Mouse (Mus musculus) lung, embryonic 15.5 days (tissue): ENCODE measurements around the gene Ccdc88a. TPM values are rescaled to one million over a fixed set of nuclear protein-coding genes. Genes with fewer than 3 reads are reported as not detected.

Experiments used
- ATAC-seq: fragments of 200-750 bp; cut with Nextera tagmentation; 2 replicates; pipeline ENCODE4 v1.8.0; 2017; ENCODE audit warnings: moderate number of reproducible peaks, borderline replicate concordance; ENCODE audit not compliant: low FRiP score, low TSS enrichment; ENCODE audit errors: extremely low read depth
- H3K27ac ChIP-seq: fragments of 300-500 bp; sonication (generic); 2 replicates; pipeline ENCODE4 v1.5.1; 2015; ENCODE audit warnings: moderate library complexity, mild to moderate bottlenecking, inconsistent platforms
- H3K27me3 ChIP-seq: fragments of 300-500 bp; sonication (generic); 2 replicates; pipeline ENCODE4 v1.6.1; 2015; ENCODE audit warnings: inconsistent platforms
- H3K36me3 ChIP-seq: fragments of 300-500 bp; sonication (generic); 2 replicates; pipeline ENCODE4 v1.6.1; 2015; ENCODE audit warnings: inconsistent platforms
- H3K4me1 ChIP-seq: fragments of 300-500 bp; sonication (generic); 2 replicates; pipeline ENCODE4 v1.6.1; 2015; ENCODE audit warnings: inconsistent platforms
- H3K4me2 ChIP-seq: fragments of 300-500 bp; sonication (generic); 2 replicates; pipeline ENCODE4 v1.6.1; 2015; ENCODE audit warnings: inconsistent platforms, mild to moderate bottlenecking, moderate library complexity
- H3K4me3 ChIP-seq: fragments of 300-500 bp; sonication (generic); 2 replicates; pipeline ENCODE4 v1.5.1; 2015; ENCODE audit warnings: mild to moderate bottlenecking, inconsistent platforms
- H3K9ac ChIP-seq: fragments of 300-500 bp; sonication (generic); 2 replicates; pipeline ENCODE4 v1.6.1; 2015; ENCODE audit warnings: inconsistent platforms
- H3K9me3 ChIP-seq: fragments of 300-500 bp; sonication (generic); 2 replicates; pipeline ENCODE4 v1.6.1; 2016; ENCODE audit warnings: inconsistent platforms
- WGBS: fragments of 180-500 bp; shearing (Covaris S2); methylation state at CpG from one replicate; pipeline ENCODE4 v1.1.7; 2015; 5-methylcytosine and 5-hydroxymethylcytosine counted together
- polyA plus RNA-seq: library from polyadenylated mRNA; unstranded; fragments of >200 nt; fragmentation: Nextera tagmentation; extraction: Ambion mirVana; gene quantifications from 2 replicates; pipeline ENCODE4 v1.2.1, GENCODE M21; 2015

Gene Ccdc88a
- polyA plus RNA-seq, 1 experiment from 2014 or later: 33.7 TPM

DNA sequence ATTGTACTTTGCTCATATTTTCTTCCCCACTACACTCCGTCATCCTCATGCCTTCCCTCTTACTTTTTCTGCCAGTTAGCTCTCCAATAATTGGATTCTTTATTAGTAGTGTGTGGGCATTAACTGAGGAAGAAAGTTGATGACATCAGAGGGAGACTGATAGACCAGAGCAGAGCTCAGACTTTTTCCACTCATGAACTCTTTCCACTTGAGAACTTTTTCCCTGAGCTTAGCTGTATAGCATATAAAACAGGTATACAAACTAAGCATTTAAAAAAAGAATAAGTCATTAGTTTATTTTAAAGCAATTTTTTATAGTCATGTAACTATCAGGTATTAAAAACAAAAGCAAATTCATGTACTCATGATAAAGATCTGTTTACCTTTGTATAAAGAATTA, 5.3 kb downstream of the Ccdc88a start:
- Histone ChIP-seq H3K9me3 (no peaks in the 10 kb centered on the region), H3K27ac (no peak overlapping the region), H3K4me2 (no peak overlapping the region), H3K27me3 (no peaks in the 10 kb centered on the region), H3K4me1 (peaks cover 6% of the 10 kb centered on the region; the same call in 1 of the 2 replicates), H3K4me3 (no peak overlapping the region), H3K36me3 (no peaks in the 10 kb centered on the region), H3K9ac (no peak overlapping the region)
- 70% methylated on average over 1 of the region's 1 CpGs for WGBS
- ATAC-seq: no peak

DNA sequence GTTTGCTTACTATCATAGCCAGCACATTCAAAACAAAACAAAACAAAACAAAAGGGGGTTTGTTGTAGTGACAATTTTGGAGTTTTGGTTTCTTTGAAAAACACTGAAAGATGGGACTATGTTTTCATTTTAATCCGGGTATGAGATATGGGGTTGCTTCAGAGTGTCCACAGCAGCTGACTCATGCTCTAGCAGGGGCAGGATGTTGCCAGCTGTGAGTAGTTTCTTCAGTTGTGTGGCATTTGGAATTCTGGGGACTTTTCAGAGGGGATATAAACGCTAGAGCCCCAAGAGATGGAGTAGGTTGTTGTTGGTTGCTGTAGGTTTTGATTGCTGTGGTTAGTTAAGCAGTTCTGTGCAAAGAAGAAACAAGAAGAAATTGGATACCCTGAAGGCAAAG, 10.0 kb downstream of the Ccdc88a start:
- Histone ChIP-seq H3K36me3 (0 out of 2 replicates have a peak, but pooled peaks cover 3% of the 10 kb centered on the region), H3K4me1 (no peaks in the 10 kb centered on the region), H3K9ac (no peak overlapping the region), H3K27ac (no peak overlapping the region), H3K9me3 (no peaks in the 10 kb centered on the region), H3K4me3 (no peak overlapping the region), H3K4me2 (no peak overlapping the region), H3K27me3 (no peaks in the 10 kb centered on the region)
- 66% methylated on average over 2 of the region's 2 CpGs for WGBS
- no peak for ATAC-seq

DNA sequence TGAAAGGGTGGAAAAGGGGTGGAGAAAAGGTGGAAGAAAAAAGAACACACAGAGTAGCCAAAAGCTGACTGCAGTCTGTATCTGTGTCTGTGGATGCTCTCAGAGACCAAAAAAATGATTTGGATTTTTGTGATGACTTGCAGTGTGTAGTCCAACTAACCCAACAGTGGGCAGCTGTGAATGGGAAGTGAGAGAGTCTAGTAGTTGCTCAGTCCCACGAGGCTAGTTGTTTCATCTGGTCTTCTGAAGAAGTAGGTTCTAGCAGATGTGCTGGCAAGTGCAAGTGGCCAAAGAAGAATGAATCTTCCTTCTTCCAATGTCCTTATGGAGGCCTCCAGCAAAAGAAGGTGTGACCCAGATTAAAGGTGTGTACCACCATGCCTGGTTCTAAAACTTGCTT, 10.5 kb downstream of the Ccdc88a start:
- no peaks in the 10 kb centered on the region for H3K27me3 ChIP-seq
- ATAC-seq: no peak
- 67% methylated on average over 1 of the region's 1 CpGs for WGBS

GRCm38 (mm10) chr11:29384617-29385016, 11.2 kb downstream of the Ccdc88a start:
- WGBS: 77% methylated on average over 3 of the region's 3 CpGs
- Histone ChIP-seq H3K4me3 (no peak overlapping the region), H3K36me3 (0 out of 2 replicates have a peak, but pooled peaks cover 3% of the 10 kb centered on the region), H3K4me2 (no peak overlapping the region), H3K4me1 (no peaks in the 10 kb centered on the region), H3K27me3 (no peaks in the 10 kb centered on the region), H3K9me3 (no peaks in the 10 kb centered on the region), H3K27ac (no peak overlapping the region), H3K9ac (no peak overlapping the region)
- ATAC-seq: no peak

More for the DNA sequence above, 10.5 kb downstream of the Ccdc88a start:
- Histone ChIP-seq H3K4me1 (no peaks in the 10 kb centered on the region), H3K4me2 (no peak overlapping the region), H3K9me3 (no peaks in the 10 kb centered on the region), H3K9ac (no peak overlapping the region), H3K27ac (no peak overlapping the region), H3K4me3 (no peak overlapping the region), H3K36me3 (0 out of 2 replicates have a peak, but pooled peaks cover 3% of the 10 kb centered on the region)

DNA sequence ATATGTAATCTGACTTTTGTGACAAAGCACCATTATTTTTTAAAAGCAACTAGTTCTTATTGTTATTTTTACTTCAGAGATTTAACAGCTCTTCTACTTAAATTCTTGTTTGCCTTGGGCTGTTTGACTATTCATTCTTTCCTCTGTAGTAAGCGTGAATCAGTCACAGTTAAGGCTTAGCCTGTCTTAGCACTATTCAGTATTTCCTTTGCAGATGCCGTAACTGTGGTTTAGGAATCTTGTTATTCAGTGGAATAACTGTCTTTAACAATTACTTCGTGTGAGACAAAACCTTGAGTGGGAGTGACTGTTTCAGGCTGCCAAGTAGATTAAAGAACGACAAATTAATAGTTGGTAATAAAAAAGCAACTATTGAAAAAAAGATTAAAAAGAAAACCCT, 16.5 kb downstream of the Ccdc88a start:
- no peak overlapping the region for H3K27ac ChIP-seq
- WGBS: 74% methylated on average over 4 of the region's 4 CpGs
- no peak overlapping the region for H3K9ac ChIP-seq
- no peaks in the 10 kb centered on the region for H3K36me3 ChIP-seq
- H3K4me1 ChIP-seq: no peaks in the 10 kb centered on the region
- H3K4me2 ChIP-seq: no peak overlapping the region
- no peaks in the 10 kb centered on the region for H3K27me3 ChIP-seq
- H3K4me3 ChIP-seq: no peak overlapping the region
- no peak for ATAC-seq
- no peaks in the 10 kb centered on the region for H3K9me3 ChIP-seq

DNA sequence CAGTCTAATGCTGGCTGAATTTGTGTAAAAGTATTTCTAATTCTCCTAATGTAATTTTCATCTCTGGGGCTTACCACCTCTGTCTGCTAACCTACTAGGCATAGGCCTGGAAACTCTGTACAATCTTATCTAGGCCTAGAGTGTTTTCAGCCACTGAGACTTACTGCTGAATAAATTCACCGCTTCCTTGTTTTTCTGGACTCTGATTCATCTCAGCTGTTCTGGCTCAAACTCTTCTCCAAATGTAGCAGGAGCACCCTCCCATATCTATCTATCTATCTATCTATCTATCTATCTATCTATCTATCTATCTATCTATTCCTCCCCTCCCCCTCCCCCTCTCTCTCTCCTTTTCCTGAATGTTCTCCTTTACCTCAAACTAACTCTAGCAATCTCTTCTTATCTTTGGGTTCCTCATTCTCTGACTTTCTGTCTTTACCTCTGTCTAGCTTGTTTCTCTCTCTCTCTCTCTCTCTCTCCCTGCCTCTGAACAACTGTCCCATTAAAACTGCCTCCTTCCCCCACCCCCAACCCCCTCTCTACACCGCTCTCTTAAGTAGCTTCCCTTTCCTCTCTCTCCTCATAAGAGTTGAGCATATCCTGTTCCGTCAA, 21.8 kb downstream of the Ccdc88a start:
- Histone ChIP-seq H3K36me3 (no peaks in the 10 kb centered on the region), H3K9me3 (no peaks in the 10 kb centered on the region), H3K4me2 (no peak overlapping the region), H3K4me1 (no peaks in the 10 kb centered on the region), H3K4me3 (no peak overlapping the region), H3K9ac (no peak overlapping the region), H3K27ac (no peak overlapping the region), H3K27me3 (no peaks in the 10 kb centered on the region)
- WGBS: 89% methylated on average over 3 of the region's 3 CpGs
- ATAC-seq: no peak

DNA sequence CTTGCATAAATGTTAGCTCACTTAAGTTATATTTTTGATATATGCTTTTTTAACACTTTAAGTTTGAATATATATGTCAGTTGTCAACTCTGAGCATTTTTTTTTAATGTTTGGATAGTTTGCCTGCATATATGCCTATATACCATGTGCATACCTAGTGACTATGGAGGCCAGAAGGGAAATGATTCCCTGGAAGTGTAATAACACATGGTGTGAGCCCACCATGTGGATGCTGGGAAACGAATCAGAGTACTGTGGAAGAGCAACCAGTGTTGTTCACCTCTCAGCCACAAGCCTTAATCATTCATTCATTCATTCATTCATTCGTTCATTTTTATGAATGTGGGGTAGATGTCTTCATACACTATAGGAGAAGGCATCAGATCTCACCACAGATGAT, 26.9 kb downstream of the Ccdc88a start:
- H3K4me3 ChIP-seq: no peak overlapping the region
- no peak for ATAC-seq
- H3K27me3 ChIP-seq: no peaks in the 10 kb centered on the region
- H3K9me3 ChIP-seq: no peaks in the 10 kb centered on the region
- H3K36me3 ChIP-seq: no peaks in the 10 kb centered on the region
- no peak overlapping the region for H3K4me2 ChIP-seq
- H3K27ac ChIP-seq: no peak overlapping the region
- H3K4me1 ChIP-seq: no peaks in the 10 kb centered on the region
- 82% methylated on average over 2 of the region's 2 CpGs for WGBS
- H3K9ac ChIP-seq: no peak overlapping the region

GRCm38 (mm10) chr11:29406292-29406691, 32.8 kb downstream of the Ccdc88a start:
- no peaks in the 10 kb centered on the region for H3K9me3 ChIP-seq
- no peak for ATAC-seq
- H3K36me3 ChIP-seq: no peaks in the 10 kb centered on the region
- H3K27ac ChIP-seq: no peak overlapping the region
- H3K4me2 ChIP-seq: no peak overlapping the region
- no peaks in the 10 kb centered on the region for H3K27me3 ChIP-seq
- H3K9ac ChIP-seq: no peak overlapping the region
- H3K4me1 ChIP-seq: no peaks in the 10 kb centered on the region
- H3K4me3 ChIP-seq: no peak overlapping the region

- Histone ChIP-seq H3K4me1 (no peaks in the 10 kb centered on the region), H3K27ac (no peak overlapping the region), H3K27me3 (no peaks in the 10 kb centered on the region), H3K4me3 (no peak overlapping the region), H3K4me2 (no peak overlapping the region), H3K36me3 (0 out of 2 replicates have a peak, but pooled peaks cover 3% of the 10 kb centered on the region), H3K9me3 (no peaks in the 10 kb centered on the region), H3K9ac (no peak overlapping the region)
- no peak for ATAC-seq
- WGBS: 90% methylated on average over 3 of the region's 3 CpGs
Measured at GRCm38 (mm10) chr11:29423496-29423895, 50.0 kb downstream of the Ccdc88a start.

- Histone ChIP-seq H3K27me3 (no peaks in the 10 kb centered on the region), H3K4me2 (no peak overlapping the region), H3K36me3 (peaks cover 16% of the 10 kb centered on the region), H3K4me1 (no peaks in the 10 kb centered on the region), H3K9ac (no peak overlapping the region), H3K27ac (no peak overlapping the region), H3K9me3 (no peaks in the 10 kb centered on the region), H3K4me3 (no peak overlapping the region)
- ATAC-seq: no peak
- WGBS: 68% methylated on average over 3 of the region's 3 CpGs
Measured at GRCm38 (mm10) chr11:29428774-29429173, 55.3 kb downstream of the Ccdc88a start.

DNA sequence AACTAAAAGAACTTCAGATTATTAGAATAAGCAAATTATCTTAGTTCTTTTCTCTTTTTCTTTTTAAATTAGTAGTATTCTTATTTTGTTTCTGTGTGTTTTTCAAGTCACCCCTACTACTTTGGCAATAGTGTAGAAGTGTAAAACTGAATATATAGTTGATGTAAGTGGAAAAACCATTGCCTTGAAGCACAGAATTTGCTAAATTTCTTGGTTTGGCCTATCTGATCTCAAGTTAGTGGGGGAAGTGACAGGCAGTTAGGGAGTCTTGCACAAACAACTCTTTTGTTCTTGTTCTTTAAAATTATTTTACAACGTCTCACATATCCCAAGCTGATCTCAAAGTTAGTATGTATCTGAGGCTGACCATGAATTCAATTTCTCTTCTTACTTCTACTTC, 57.6 kb downstream of the Ccdc88a start:
- H3K36me3 ChIP-seq: peaks cover 13% of the 10 kb centered on the region
- H3K4me1 ChIP-seq: no peaks in the 10 kb centered on the region
- 88% methylated on average over 1 of the region's 1 CpGs for WGBS
- no peaks in the 10 kb centered on the region for H3K27me3 ChIP-seq
- no peak overlapping the region for H3K9ac ChIP-seq
- H3K27ac ChIP-seq: no peak overlapping the region
- H3K4me3 ChIP-seq: no peak overlapping the region
- H3K4me2 ChIP-seq: no peak overlapping the region
- no peak for ATAC-seq
- no peaks in the 10 kb centered on the region for H3K9me3 ChIP-seq

DNA sequence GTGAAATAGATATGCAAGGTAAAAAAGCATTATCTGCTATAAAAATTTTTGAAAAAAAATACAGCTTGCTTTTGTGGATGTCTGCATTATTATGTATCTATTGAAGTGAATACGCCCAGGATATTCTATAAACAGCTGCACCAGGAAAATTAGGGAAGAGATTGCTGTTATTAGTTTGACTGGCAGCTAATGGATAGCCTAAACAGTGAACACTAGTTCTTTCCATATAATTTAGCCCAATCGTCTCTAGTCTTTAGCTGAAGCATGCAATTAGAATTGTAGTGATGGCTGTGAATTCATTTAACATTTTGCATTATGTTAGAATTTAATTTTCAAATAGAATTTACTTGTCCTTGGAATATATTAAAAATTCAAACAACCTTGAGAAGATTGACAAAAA, 75.3 kb downstream of the Ccdc88a start:
- 83% methylated on average over 2 of the region's 2 CpGs for WGBS
- H3K9ac ChIP-seq: no peak overlapping the region
- no peaks in the 10 kb centered on the region for H3K4me1 ChIP-seq
- H3K36me3 ChIP-seq: 0 out of 2 replicates have a peak, but pooled peaks cover 7% of the 10 kb centered on the region
- no peak overlapping the region for H3K4me2 ChIP-seq
- ATAC-seq: no peak
- H3K27me3 ChIP-seq: no peaks in the 10 kb centered on the region
- H3K27ac ChIP-seq: no peak overlapping the region
- no peaks in the 10 kb centered on the region for H3K9me3 ChIP-seq
- H3K4me3 ChIP-seq: no peak overlapping the region

- ATAC-seq: no peak
- Histone ChIP-seq H3K9ac (no peak overlapping the region), H3K4me3 (no peak overlapping the region), H3K9me3 (no peaks in the 10 kb centered on the region), H3K36me3 (peaks cover 16% of the 10 kb centered on the region; the same call in 1 of the 2 replicates), H3K27me3 (no peaks in the 10 kb centered on the region), H3K27ac (no peak overlapping the region), H3K4me1 (no peaks in the 10 kb centered on the region), H3K4me2 (no peak overlapping the region)
Measured at GRCm38 (mm10) chr11:29474676-29475075, 101.2 kb downstream of the Ccdc88a start.
